In genomic region chr2:25364313-25364712, GRCm38 (mm10) we compare ENCODE assay signal across 9 mouse cellular contexts. TPM values are rescaled to one million over a fixed set of nuclear protein-coding genes. Genes with fewer than 3 reads are reported as not detected.
DNase-seq lines count a peak whose midpoint lies in the region; ATAC-seq and TF ChIP-seq lines count a peak whose summit lies in the region.
"Had no signal": no experiment of that assay in that cellular context is flagged by ENCODE, and none has a peak within 500 bp of the region (broad histone marks: within the 10 kb centered on the region; RNA-seq: fewer than 3 reads in every experiment).

No protein-coding gene starts in this region.

- H3K4me1 ChIP-seq in heart, embryonic 12.5 days (replicated peaks): peaks cover 4% of the 10 kb centered on the region; the same call in 1 of the 2 replicates
- no peaks in the 10 kb centered on the region for H3K4me1 ChIP-seq in midbrain, postnatal 0 days (ENCODE audit: insufficient read depth, low read length)
- peaks cover 14% of the 10 kb centered on the region for H3K4me1 ChIP-seq in midbrain, embryonic 10.5 days
- peaks cover 11% of the 10 kb centered on the region; the same call in 1 of the 2 replicates for H3K4me1 ChIP-seq in intestine, postnatal 0 days (replicated peaks; ENCODE audit: control insufficient read depth, insufficient read depth, low read length)
- H3K4me1 ChIP-seq in stomach, embryonic 16.5 days (ENCODE audit: control insufficient read depth, insufficient read depth, low read length): peaks cover 7% of the 10 kb centered on the region

- H3K27me3 ChIP-seq in heart, embryonic 12.5 days (replicated peaks): peaks cover 39% of the 10 kb centered on the region
- H3K27me3 ChIP-seq in midbrain, postnatal 0 days (ENCODE audit: insufficient read depth, low read length): peaks cover 20% of the 10 kb centered on the region
- H3K27me3 ChIP-seq in midbrain, embryonic 10.5 days (ENCODE audit: low read depth, poor library complexity, severe bottlenecking): peaks cover 50% of the 10 kb centered on the region
- H3K27me3 ChIP-seq in intestine, postnatal 0 days (replicated peaks; ENCODE audit: control insufficient read depth, insufficient read depth, low read length): no peaks in the 10 kb centered on the region
- no peaks in the 10 kb centered on the region for H3K27me3 ChIP-seq in stomach, embryonic 16.5 days (ENCODE audit: control insufficient read depth, insufficient read depth, low read length)

- peak overlapping the region; percentile 67; the same call in 1 of the 2 replicates for H3K4me3 ChIP-seq in heart, embryonic 12.5 days
- 0 out of 2 replicates have a peak overlapping the region, but pooled peaks have one; percentile 54 for H3K4me3 ChIP-seq in midbrain, postnatal 0 days (ENCODE audit: low read depth, low read length)
- no peak overlapping the region for H3K4me3 ChIP-seq in midbrain, embryonic 10.5 days
- peak overlapping the region; percentile 62 for H3K4me3 ChIP-seq in intestine, postnatal 0 days (ENCODE audit: low read depth, low read length)
- peak overlapping the region; percentile 80 for H3K4me3 ChIP-seq in stomach, embryonic 16.5 days (replicated peaks; ENCODE audit: low read length)

- 0 out of 2 replicates have a peak, but pooled peaks cover 6% of the 10 kb centered on the region for H3K36me3 ChIP-seq in heart, embryonic 12.5 days
- H3K36me3 ChIP-seq in midbrain, postnatal 0 days (ENCODE audit: insufficient read depth, low read length): no peaks in the 10 kb centered on the region
- H3K36me3 ChIP-seq in midbrain, embryonic 10.5 days: no peaks in the 10 kb centered on the region
- peaks cover 37% of the 10 kb centered on the region for H3K36me3 ChIP-seq in intestine, postnatal 0 days (ENCODE audit: control insufficient read depth, insufficient read depth)
- H3K36me3 ChIP-seq in stomach, embryonic 16.5 days (ENCODE audit: control insufficient read depth, insufficient read depth, low read length): no peaks in the 10 kb centered on the region

- 0 out of 2 replicates have a peak, but pooled peaks have one; percentile 3 for ATAC-seq in heart, embryonic 12.5 days (ENCODE audit: insufficient number of reproducible peaks, low FRiP score)
- no peak for ATAC-seq in midbrain, postnatal 0 days (ENCODE audit: low FRiP score)
- no peak for ATAC-seq in intestine, postnatal 0 days
- ATAC-seq in stomach, embryonic 16.5 days (ENCODE audit: insufficient read depth, low FRiP score): no peak

- no peak overlapping the region for H3K9ac ChIP-seq in heart, embryonic 12.5 days
- no peak overlapping the region for H3K9ac ChIP-seq in midbrain, postnatal 0 days (replicated peaks; ENCODE audit: low read length, poor library complexity, severe bottlenecking)
- H3K9ac ChIP-seq in intestine, postnatal 0 days (ENCODE audit: low read depth, low read length): peak overlapping the region; percentile 67
- H3K9ac ChIP-seq in stomach, embryonic 16.5 days (ENCODE audit: low read length): peak overlapping the region; percentile 89

- intact Hi-C loops in heart, postnatal 25 days (cut with DNase I): no loop called here

- no peak for TF ChIP-seq CTCF in midbrain, postnatal 0 days (IDR thresholded peaks at IDR 0.05)
- TF ChIP-seq CTCF in intestine, postnatal 0 days (IDR thresholded peaks at IDR 0.05; ENCODE audit: low read depth): no peak

- 86% methylated on average over 4 of the region's 4 CpGs for WGBS in heart, embryonic 12.5 days
- WGBS in midbrain, postnatal 0 days: 87% methylated on average over 4 of the region's 4 CpGs
- WGBS in midbrain, embryonic 10.5 days: 91% methylated on average over 4 of the region's 4 CpGs
- WGBS in intestine, postnatal 0 days: 58% methylated on average over 4 of the region's 4 CpGs
- WGBS in stomach, embryonic 16.5 days: 84% methylated on average over 4 of the region's 4 CpGs

- no peak overlapping the region for H3K27ac ChIP-seq in heart, embryonic 12.5 days (ENCODE audit: poor library complexity, severe bottlenecking)
- no peak overlapping the region for H3K27ac ChIP-seq in midbrain, postnatal 0 days (ENCODE audit: low read depth, low read length)
- H3K27ac ChIP-seq in midbrain, embryonic 10.5 days (replicated peaks): no peak overlapping the region
- peak overlapping the region; percentile 89 for H3K27ac ChIP-seq in intestine, postnatal 0 days (ENCODE audit: low read depth, low read length)
- H3K27ac ChIP-seq in stomach, embryonic 16.5 days (ENCODE audit: low read length): 0 out of 2 replicates have a peak overlapping the region, but pooled peaks have one; percentile 44

- no peaks in the 10 kb centered on the region for H3K9me3 ChIP-seq in heart, embryonic 12.5 days (replicated peaks)
- H3K9me3 ChIP-seq in midbrain, postnatal 0 days (ENCODE audit: low read length): no peaks in the 10 kb centered on the region
- H3K9me3 ChIP-seq in midbrain, embryonic 10.5 days (replicated peaks): no peaks in the 10 kb centered on the region
- no peaks in the 10 kb centered on the region for H3K9me3 ChIP-seq in intestine, postnatal 0 days (ENCODE audit: control insufficient read depth)
- no peaks in the 10 kb centered on the region for H3K9me3 ChIP-seq in stomach, embryonic 16.5 days (replicated peaks; ENCODE audit: control insufficient read depth, low read length)

- peak overlapping the region; percentile 99; the same call in 1 of the 2 replicates for H3K4me2 ChIP-seq in heart, embryonic 12.5 days
- peak overlapping the region; percentile 96; the same call in 1 of the 2 replicates for H3K4me2 ChIP-seq in midbrain, postnatal 0 days (ENCODE audit: low read depth, low read length, poor library complexity, severe bottlenecking)
- H3K4me2 ChIP-seq in intestine, postnatal 0 days (replicated peaks; ENCODE audit: low read depth): peak overlapping the region; percentile 79
- H3K4me2 ChIP-seq in stomach, embryonic 16.5 days (ENCODE audit: low read depth, low read length): peak overlapping the region; percentile 95

- DNase-seq in heart, postnatal 25 days (ENCODE audit: low spot score): no peak
- no peak for DNase-seq in midbrain, postnatal 0 days (ENCODE audit: low spot score)
- no peak for DNase-seq in midbrain, embryonic 10.5 days (ENCODE audit: low spot score)
- DNase-seq in cerebellum, adult 11-12 months: no peak
- DNase-seq in retina, postnatal 1 day: no peak

RNA-seq across cellular contexts. Expression of gene Uap1l1, which starts 1.2 kb away (rescaled TPM):
- polyA plus RNA-seq in heart, embryonic 12.5 days (2016; fragmentation: Nextera tagmentation; extraction: Ambion mirVana): 10.7 and 11.2 TPM in 2 replicates
- 1 to 10 TPM; 4.0 to 6.1 TPM for total RNA-seq in heart, postnatal 25 days (2021)
- 7.9 and 9.9 TPM in 2 replicates for total RNA-seq in midbrain, postnatal 0 days (2014; rRNA removed)
- polyA plus RNA-seq in midbrain, postnatal 0 days (2015; fragmentation: Nextera tagmentation; extraction: Ambion mirVana): 11.7 and 14.1 TPM in 2 replicates
- polyA plus RNA-seq in midbrain, embryonic 10.5 days (2016; fragmentation: Nextera tagmentation; extraction: Ambion mirVana): 6.0 and 8.4 TPM in 2 replicates
- polyA plus RNA-seq in intestine, postnatal 0 days (2015; fragmentation: Nextera tagmentation; extraction: Ambion mirVana): 668 and 708 TPM in 2 replicates
- polyA plus RNA-seq in stomach, embryonic 16.5 days (2015; fragmentation: Nextera tagmentation; extraction: Ambion mirVana): 34.8 and 40.0 TPM in 2 replicates

RNA-seq across cellular contexts. Expression of gene Sapcd2, which starts 7.8 kb away (rescaled TPM):
- 18.5 and 20.0 TPM in 2 replicates for polyA plus RNA-seq in heart, embryonic 12.5 days (2016; fragmentation: Nextera tagmentation; extraction: Ambion mirVana)
- under 1 TPM; 0.16 to 0.50 TPM for total RNA-seq in heart, postnatal 25 days (2021)
- 18.9 and 21.6 TPM in 2 replicates for total RNA-seq in midbrain, postnatal 0 days (2014; rRNA removed)
- 12.7 and 13.4 TPM in 2 replicates for polyA plus RNA-seq in midbrain, postnatal 0 days (2015; fragmentation: Nextera tagmentation; extraction: Ambion mirVana)
- 73.4 and 86.4 TPM in 2 replicates for polyA plus RNA-seq in midbrain, embryonic 10.5 days (2016; fragmentation: Nextera tagmentation; extraction: Ambion mirVana)
- polyA plus RNA-seq in intestine, postnatal 0 days (2015; fragmentation: Nextera tagmentation; extraction: Ambion mirVana): 112 and 129 TPM in 2 replicates
- polyA plus RNA-seq in stomach, embryonic 16.5 days (2015; fragmentation: Nextera tagmentation; extraction: Ambion mirVana): 30.7 and 35.9 TPM in 2 replicates

RNA-seq across cellular contexts. Expression of gene Dpp7, which starts 8.2 kb away (rescaled TPM):
- 11.3 TPM in 2 replicates for polyA plus RNA-seq in heart, embryonic 12.5 days (2016; fragmentation: Nextera tagmentation; extraction: Ambion mirVana)
- total RNA-seq in heart, postnatal 25 days (2021): 1 to 10 TPM; 3.0 to 3.4 TPM
- 14.9 and 20.3 TPM in 2 replicates for total RNA-seq in midbrain, postnatal 0 days (2014; rRNA removed)
- polyA plus RNA-seq in midbrain, postnatal 0 days (2015; fragmentation: Nextera tagmentation; extraction: Ambion mirVana): 22.7 and 26.2 TPM in 2 replicates
- polyA plus RNA-seq in midbrain, embryonic 10.5 days (2016; fragmentation: Nextera tagmentation; extraction: Ambion mirVana): 16.2 and 20.2 TPM in 2 replicates
- 120 and 129 TPM in 2 replicates for polyA plus RNA-seq in intestine, postnatal 0 days (2015; fragmentation: Nextera tagmentation; extraction: Ambion mirVana)
- polyA plus RNA-seq in stomach, embryonic 16.5 days (2015; fragmentation: Nextera tagmentation; extraction: Ambion mirVana): 23.8 and 26.8 TPM in 2 replicates

RNA-seq across cellular contexts. Expression of gene Entpd2, which starts 31.4 kb away (rescaled TPM):
- polyA plus RNA-seq in heart, embryonic 12.5 days (2016; fragmentation: Nextera tagmentation; extraction: Ambion mirVana): 0.18 and 0.44 TPM in 2 replicates
- total RNA-seq in heart, postnatal 25 days (2021): 10 to 100 TPM; 10.8 to 13.9 TPM
- total RNA-seq in midbrain, postnatal 0 days (2014; rRNA removed): 4.2 and 4.4 TPM in 2 replicates
- polyA plus RNA-seq in midbrain, postnatal 0 days (2015; fragmentation: Nextera tagmentation; extraction: Ambion mirVana): 10.4 and 10.6 TPM in 2 replicates
- polyA plus RNA-seq in midbrain, embryonic 10.5 days (2016; fragmentation: Nextera tagmentation; extraction: Ambion mirVana): 0.26 TPM in 1 of 2 replicates, not detected in the other
- 33.9 and 38.1 TPM in 2 replicates for polyA plus RNA-seq in intestine, postnatal 0 days (2015; fragmentation: Nextera tagmentation; extraction: Ambion mirVana)
- polyA plus RNA-seq in stomach, embryonic 16.5 days (2015; fragmentation: Nextera tagmentation; extraction: Ambion mirVana): 16.6 and 19.4 TPM in 2 replicates
- total RNA-seq: hematopoietic stem cell, adult 5-6 weeks had no signal

RNA-seq across cellular contexts. Expression of gene Man1b1, which starts 32.2 kb away (rescaled TPM):
- 34.0 and 40.9 TPM in 2 replicates for polyA plus RNA-seq in heart, embryonic 12.5 days (2016; fragmentation: Nextera tagmentation; extraction: Ambion mirVana)
- total RNA-seq in heart, postnatal 25 days (2021): 10 to 100 TPM; 18.0 to 20.9 TPM
- total RNA-seq in midbrain, postnatal 0 days (2014; rRNA removed): 58.9 and 60.0 TPM in 2 replicates
- polyA plus RNA-seq in midbrain, postnatal 0 days (2015; fragmentation: Nextera tagmentation; extraction: Ambion mirVana): 42.2 and 53.1 TPM in 2 replicates
- 55.6 and 62.8 TPM in 2 replicates for polyA plus RNA-seq in midbrain, embryonic 10.5 days (2016; fragmentation: Nextera tagmentation; extraction: Ambion mirVana)
- polyA plus RNA-seq in intestine, postnatal 0 days (2015; fragmentation: Nextera tagmentation; extraction: Ambion mirVana): 44.7 and 50.2 TPM in 2 replicates
- 46.0 and 47.0 TPM in 2 replicates for polyA plus RNA-seq in stomach, embryonic 16.5 days (2015; fragmentation: Nextera tagmentation; extraction: Ambion mirVana)

Comparison
In these comparisons a context has a peak if more than half of its experiments do, and no peak if none do; other contexts are left out.
1. H3K27ac ChIP-seq: peak in intestine, postnatal 0 days (single experiment) and stomach, embryonic 16.5 days (single experiment); none in heart, embryonic 12.5 days (single experiment), midbrain, postnatal 0 days (single experiment) and midbrain, embryonic 10.5 days (single experiment).
2. H3K9ac ChIP-seq: peak in intestine, postnatal 0 days (single experiment) and stomach, embryonic 16.5 days (single experiment); none in heart, embryonic 12.5 days (single experiment) and midbrain, postnatal 0 days (single experiment).
3. RNA of gene Uap1l1, which starts 1.2 kb away (polyA plus RNA-seq): 668 to 708 TPM in intestine, postnatal 0 days; 34.8 to 40.0 TPM in stomach, embryonic 16.5 days, 11.7 to 14.1 TPM in midbrain, postnatal 0 days, 10.7 to 11.2 TPM in heart, embryonic 12.5 days and 6.0 to 8.4 TPM in midbrain, embryonic 10.5 days; every median in the first group is over 10 times any median in the second.
4. Peak in every context shown above with its lines, with median percentiles within 50 percentile points of each other: H3K4me2 ChIP-seq.